In genomic region chr6:34716888-34717635, GRCm38 (mm10) we compare ENCODE assay signal across 9 mouse cellular contexts.
DNase-seq lines count a peak whose midpoint lies in the region; ATAC-seq and TF ChIP-seq lines count a peak whose summit lies in the region.
"Had no signal": no experiment of that assay in that cellular context is flagged by ENCODE, and none has a peak within 500 bp of the region (broad histone marks: within the 10 kb centered on the region; RNA-seq: fewer than 3 reads in every experiment).

No protein-coding gene starts in this region.

- peak; percentile 20 for DNase-seq in kidney, adult 9 months
- DNase-seq in kidney, postnatal 25 days: no peak
- DNase-seq in kidney, postnatal 0 days (ENCODE audit: low spot score): peak; percentile 71
- no peak for DNase-seq in gastrocnemius, postnatal 4 days (ENCODE audit: low spot score in 2 of 2)
- DNase-seq in testis, postnatal 14 days (ENCODE audit: low spot score): no peak
- DNase-seq in cerebellum, adult 18-20 months: no peak
- DNase-seq: right cerebral cortex, adult 18-20 months had no signal

- H3K36me3 ChIP-seq in kidney, postnatal 0 days (ENCODE audit: insufficient read depth, low read length): no peaks in the 10 kb centered on the region
- peaks cover 22% of the 10 kb centered on the region for H3K36me3 ChIP-seq in myocyte (ENCODE audit: control insufficient read depth, insufficient read depth)

- no peak for TF ChIP-seq POLR2A in myocyte (IDR thresholded peaks at IDR 0.05; ENCODE audit: insufficient read length, low read depth)

- peaks cover 33% of the 10 kb centered on the region for H3K4me1 ChIP-seq in brown adipose tissue, adult 24 weeks (ENCODE audit: control insufficient read depth, insufficient read depth, insufficient read length, low read length)
- H3K4me1 ChIP-seq in kidney, postnatal 0 days (replicated peaks; ENCODE audit: insufficient read depth, low read length): peaks cover 30% of the 10 kb centered on the region

- no peak overlapping the region for H3K9ac ChIP-seq in kidney, postnatal 0 days (ENCODE audit: low read depth, low read length)

- WGBS in kidney, postnatal 0 days: 36% methylated on average over 3 of the region's 3 CpGs

- H3K27me3 ChIP-seq in kidney, postnatal 0 days (ENCODE audit: insufficient read depth, low read length): no peaks in the 10 kb centered on the region
- H3K27me3 ChIP-seq in myocyte (ENCODE audit: control insufficient read depth, insufficient read depth, insufficient read length): no peaks in the 10 kb centered on the region

- H3K27ac ChIP-seq in brown adipose tissue, adult 24 weeks (replicated peaks; ENCODE audit: low read depth, low read length): peak overlapping the region; percentile 14; the same call in 1 of the 2 replicates
- peak overlapping the region; percentile 27 for H3K27ac ChIP-seq in kidney, postnatal 0 days

- no peak overlapping the region for H3K4me3 ChIP-seq in brown adipose tissue, adult 24 weeks (ENCODE audit: insufficient read depth, low read depth, low read length)
- no peak overlapping the region for H3K4me3 ChIP-seq in kidney, postnatal 0 days (replicated peaks; ENCODE audit: low read depth, low read length)
- no peak overlapping the region for H3K4me3 ChIP-seq in myocyte

- peaks cover 100% of the 10 kb centered on the region for H3K79me2 ChIP-seq in myocyte (ENCODE audit: control insufficient read depth, insufficient read depth)

- no peaks in the 10 kb centered on the region for H3K9me3 ChIP-seq in kidney, postnatal 0 days (replicated peaks; ENCODE audit: low read length)

- TF ChIP-seq CTCF in kidney, postnatal 0 days (IDR thresholded peaks at IDR 0.05; ENCODE audit: low read depth): no peak

- no peak; the same call in 1 of the 2 replicates for ATAC-seq in kidney, postnatal 0 days (replicated peaks; ENCODE audit: low FRiP score, low read depth)

- no peak overlapping the region for H3K4me2 ChIP-seq in kidney, postnatal 0 days (ENCODE audit: low read length)
- H3K4me2 ChIP-seq in myocyte (ENCODE audit: low read depth): peak overlapping the region; percentile 58

- no peak overlapping the region for H3ac ChIP-seq in myocyte (ENCODE audit: control insufficient read depth, insufficient read length)

TF ChIP-seq in myocyte, 11 proteins besides CTCF, POLR2A, EP300 and RAD21:
- TF ChIP-seq REST (IDR thresholded peaks at IDR 0.05; ENCODE audit: insufficient read depth, insufficient read length) (no peak), TCF12 (IDR thresholded peaks at IDR 0.05; ENCODE audit: insufficient read depth, poor library complexity, severe bottlenecking) (no peak), MYOD1 (IDR thresholded peaks at IDR 0.05; ENCODE audit: control insufficient read depth in 1 of 3, insufficient read length in 2 of 3, low read depth in 2 of 3) (peak in 1 of 3 experiments; percentile 14), MYOG (IDR thresholded peaks at IDR 0.05; ENCODE audit: control insufficient read depth in 1 of 3, insufficient read depth in 1 of 3, insufficient read length in 2 of 3, low read depth in 2 of 3) (no peak), TCF3 (IDR thresholded peaks at IDR 0.05; ENCODE audit: insufficient read length, low read depth) (no peak), POLR2AphosphoS2 (IDR thresholded peaks at IDR 0.05; ENCODE audit: insufficient read length, low read depth) (no peak), CEBPB (IDR thresholded peaks at IDR 0.05; ENCODE audit: insufficient read depth, poor library complexity, severe bottlenecking) (no peak), E2F4 (IDR thresholded peaks at IDR 0.05; ENCODE audit: insufficient read depth) (no peak)
TF ChIP-seq in myocyte: peak in this region for 1.

Comparison
In these comparisons a context has a peak if more than half of its experiments do, and no peak if none do; other contexts are left out.
1. DNase-seq: peak in kidney, adult 9 months (single experiment) and kidney, postnatal 0 days (single experiment); none in kidney, postnatal 25 days (0 of 2), gastrocnemius, postnatal 4 days (0 of 2), testis, postnatal 14 days (single experiment) and cerebellum, adult 18-20 months (0 of 2).